Mouse (Mus musculus) myocyte (in vitro differentiated cells): ENCODE measurements around the gene Mmp9.

Source experiments
- E2F4 ChIP-seq: IDR thresholded peaks from one replicate; pipeline ENCODE4 v1.6.1; 2011; ENCODE audit warnings: mild to moderate bottlenecking, control low read depth, moderate library complexity; ENCODE audit not compliant: insufficient read depth
- MAX ChIP-seq: IDR thresholded peaks from one replicate; pipeline ENCODE4 v1.6.1; 2011; ENCODE audit warnings: low read depth, mild to moderate bottlenecking, control low read depth
- MYOG ChIP-seq, 3 experiments: IDR thresholded peaks; one replicate each; pipeline ENCODE4 v1.6.1; 2011; ENCODE audit warnings: control low read depth in 2 of 3, low read depth in 2 of 3, mild to moderate bottlenecking in 2 of 3; ENCODE audit not compliant: insufficient read length in 2 of 3, control insufficient read depth in 1 of 3, insufficient read depth in 1 of 3
- POLR2A ChIP-seq: IDR thresholded peaks from one replicate; pipeline ENCODE4 v1.6.1; 2011; ENCODE audit warnings: low read depth, mild to moderate bottlenecking, control low read depth, moderate library complexity; ENCODE audit not compliant: insufficient read length
- REST ChIP-seq: IDR thresholded peaks from one replicate; pipeline ENCODE4 v1.6.1; 2011; ENCODE audit warnings: mild to moderate bottlenecking, control low read depth, moderate library complexity; ENCODE audit not compliant: insufficient read depth, insufficient read length
- SRF ChIP-seq: IDR thresholded peaks from one replicate; pipeline ENCODE4 v1.6.1; 2011; ENCODE audit warnings: low read depth; ENCODE audit not compliant: control insufficient read depth, insufficient read length
- TCF12 ChIP-seq: IDR thresholded peaks from one replicate; pipeline ENCODE4 v1.6.1; 2011; ENCODE audit warnings: mild to moderate bottlenecking, control low read depth; ENCODE audit not compliant: poor library complexity, insufficient read depth, severe bottlenecking
- TCF3 ChIP-seq: IDR thresholded peaks from one replicate; pipeline ENCODE4 v1.6.1; 2011; ENCODE audit warnings: low read depth, control low read depth; ENCODE audit not compliant: insufficient read length
- USF1 ChIP-seq: IDR thresholded peaks from one replicate; pipeline ENCODE4 v1.6.1; 2011; ENCODE audit warnings: low read depth, mild to moderate bottlenecking, control low read depth, moderate library complexity

GRCm38 (mm10) chr2:164899034-164899433 is 41.5 kb upstream of the Mmp9 start:
- no peak for TF ChIP-seq POLR2A
- TF ChIP-seq TCF12 = no peak
- TF ChIP-seq USF1 = no peak
- no peak for TF ChIP-seq MAX
- TF ChIP-seq E2F4 = no peak
- TF ChIP-seq SRF = no peak
- no peak for TF ChIP-seq REST
- peak in 2 of 3 experiments; percentile 48 to 70 for TF ChIP-seq MYOG (IDR thresholded peaks at IDR 0.05; ENCODE audit: control insufficient read depth in 1 of 3, insufficient read depth in 1 of 3, insufficient read length in 2 of 3, low read depth in 2 of 3)
- no peak for TF ChIP-seq TCF3
